Mouse (Mus musculus) Patski (cell line): ENCODE data around the gene Lyst. TPM values are rescaled to one million over a fixed set of nuclear protein-coding genes. Genes with fewer than 3 reads are reported as not detected.

Source experiments
- ATAC-seq: fragments of 100-300 bp; one replicate; pipeline ENCODE4 v1.8.0; 2021
- CTCF ChIA-PET: fragments of 350-600 bp; sonication (Branson Sonifier 250); formaldehyde crosslinking; loops from one replicate; lab custom pipeline; 2022; ENCODE audit warnings: inconsistent platforms; lab: Charles Lee
- POLR2A ChIA-PET: fragments of 350-600 bp; sonication (Branson Sonifier 250); formaldehyde crosslinking; loops from one replicate; lab custom pipeline; 2022; ENCODE audit warnings: antibody characterized with exemption, inconsistent platforms; lab: Charles Lee
- DNase-seq: peaks from one replicate; pipeline ENCODE4 v3.0.0-alpha.2; 2011; ENCODE audit warnings: low read depth, low spot score
- H3K27me3 ChIP-seq: fragments of 371-371 bp; one replicate; pipeline ENCODE4 v1.5.1; 2021
- CTCF ChIP-seq: fragments of 100-300 bp; IDR thresholded peaks from one replicate; pipeline ENCODE4 v1.5.1; 2021
- in situ Hi-C: fragments of 300-500 bp; cut with MboI; formaldehyde crosslinking; loops from 3 replicates; pipeline ENCODE4 v1.11.1; 2018; ENCODE audit warnings: low pct_unique_long_range_greater_than_20kb, mixed read lengths
- polyA plus RNA-seq: library from polyadenylated mRNA; unstranded; gene quantifications from one replicate; pipeline ENCODE4 v1.2.3, GENCODE M21; 2021

Gene Lyst
- polyA plus RNA-seq, 1 experiment from 2014 or later = 28.2 TPM

DNA sequence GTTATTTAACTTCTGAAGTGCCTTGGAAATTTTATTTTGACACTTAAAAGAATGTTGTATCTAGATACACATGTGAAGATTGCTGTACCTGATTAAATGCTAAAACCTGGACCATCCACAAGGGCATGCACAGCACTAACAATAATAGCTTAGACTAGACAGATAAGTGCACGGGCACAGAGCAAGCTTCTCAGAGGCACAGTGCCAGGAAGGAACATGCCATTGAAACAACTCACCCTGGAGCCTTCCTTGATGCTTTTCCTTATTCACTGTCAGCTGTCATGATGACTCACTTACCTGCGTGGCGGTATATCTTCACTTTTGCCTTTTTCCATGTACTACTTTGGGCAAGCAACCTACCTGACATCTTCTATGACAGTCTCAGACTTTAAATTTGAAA is 155.7 kb downstream of the Lyst start:
- CTCF ChIA-PET = interaction anchor here (1.2 kb wide), 1 partner anchor 10 kb away, joined by 3 read pairs; no protein-coding TSS in a partner anchor
- no peak for ATAC-seq
- H3K27me3 ChIP-seq = no peaks in the 10 kb centered on the region
- DNase-seq = peak; percentile 15
- TF ChIP-seq CTCF = no peak
- in situ Hi-C loops = no loop called here
- POLR2A ChIA-PET = interaction anchor here (0.5 kb wide), 1 partner anchor 316 kb away, joined by 4 read pairs; no protein-coding TSS in a partner anchor

DNA sequence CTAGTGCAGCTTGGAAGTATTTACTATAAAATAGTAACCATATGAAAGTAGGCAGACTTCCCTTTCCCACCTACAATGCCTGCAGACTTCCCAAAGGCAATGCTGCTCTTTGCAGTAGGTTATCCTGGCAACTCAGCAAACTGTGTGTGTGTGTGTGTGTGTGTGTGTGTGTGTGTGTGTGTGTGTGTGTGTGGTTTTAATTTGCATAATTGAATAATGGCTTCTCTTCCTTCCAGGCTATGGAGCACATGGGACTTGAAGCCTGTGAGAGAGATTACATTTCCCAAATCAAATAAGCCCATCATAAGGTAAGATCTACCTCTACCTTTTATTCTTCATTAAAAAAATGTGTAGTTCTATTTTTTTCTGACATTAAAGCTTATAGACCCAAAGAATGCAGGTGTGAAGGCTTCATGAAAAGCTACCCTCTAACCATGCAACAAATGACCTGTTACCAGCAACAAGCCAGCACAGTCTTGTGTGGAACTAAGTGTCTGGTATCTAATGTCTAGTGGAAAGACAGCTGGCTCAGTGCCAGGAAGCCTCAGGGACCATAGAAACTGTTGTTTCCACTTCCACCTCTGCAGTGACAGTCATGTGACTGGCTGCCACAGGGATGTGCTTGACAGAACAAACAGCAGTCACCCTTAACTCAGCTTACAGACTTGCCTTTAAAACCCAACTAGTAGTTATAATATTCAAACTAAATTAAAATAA is 185.7 kb downstream of the Lyst start:
- H3K27me3 ChIP-seq = no peaks in the 10 kb centered on the region
- ATAC-seq (no peak), DNase-seq (peak; percentile 12)
- no peak for TF ChIP-seq CTCF
- POLR2A ChIA-PET = no interaction called here
- in situ Hi-C loops = no loop called here
- CTCF ChIA-PET = interaction anchor here (1.6 kb wide), 1 partner anchor 13 kb away, joined by 4 read pairs; no protein-coding TSS in a partner anchor

DNA sequence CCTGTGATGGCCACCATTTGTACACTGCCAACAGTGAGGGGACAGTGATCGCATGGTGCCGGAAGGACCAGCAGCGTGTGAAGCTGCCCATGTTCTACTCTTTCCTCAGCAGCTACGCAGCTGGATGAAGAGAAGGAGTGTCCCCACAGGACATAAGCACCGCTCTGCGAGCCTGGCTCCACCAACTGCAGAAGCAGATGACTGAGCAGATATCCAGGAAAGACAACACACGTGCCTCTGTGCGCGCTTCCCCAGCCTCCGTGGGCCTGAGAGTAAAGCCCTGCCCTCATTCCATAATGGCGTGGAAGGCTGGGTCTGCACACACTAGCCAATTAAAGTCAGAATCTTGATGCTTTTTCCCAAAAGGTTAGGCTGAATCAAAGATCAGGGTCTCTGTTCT is 186.9 kb downstream of the Lyst start:
- DNase-seq (no peak), ATAC-seq (no peak)
- ChIA-PET CTCF (interaction anchor here (1.4 kb wide), 1 partner anchor 19 kb away, joined by 3 read pairs; no protein-coding TSS in a partner anchor), POLR2A (interaction anchor here (0.7 kb wide), 1 partner anchor 9 kb away, joined by 3 read pairs; no protein-coding TSS in a partner anchor)
- in situ Hi-C loops = no loop called here
- no peak for TF ChIP-seq CTCF
- no peaks in the 10 kb centered on the region for H3K27me3 ChIP-seq

DNA sequence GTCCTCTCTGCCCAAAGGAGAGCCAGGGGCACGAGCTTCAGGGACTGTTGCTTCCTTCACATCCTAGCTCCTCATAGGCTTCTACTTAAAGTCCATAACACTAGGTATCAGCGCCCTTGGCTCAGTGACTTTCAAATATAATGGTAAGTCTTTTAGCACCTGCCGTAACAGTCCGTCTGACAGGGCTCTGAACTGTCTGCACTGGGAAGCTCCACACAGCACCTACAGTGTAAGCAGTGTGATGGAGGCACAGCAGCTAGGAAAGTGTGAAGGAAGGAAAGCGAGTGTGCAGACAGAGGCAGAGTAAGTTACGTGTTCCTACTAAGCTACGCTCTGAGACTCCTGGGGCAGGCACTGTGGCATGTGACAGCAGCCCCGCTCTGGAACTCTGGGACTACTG is 187.5 kb downstream of the Lyst start:
- ChIA-PET POLR2A (no interaction called here), CTCF (interaction anchor here (1.4 kb wide), 1 partner anchor 18 kb away, joined by 3 read pairs; no protein-coding TSS in a partner anchor)
- no peak for ATAC-seq

DNA sequence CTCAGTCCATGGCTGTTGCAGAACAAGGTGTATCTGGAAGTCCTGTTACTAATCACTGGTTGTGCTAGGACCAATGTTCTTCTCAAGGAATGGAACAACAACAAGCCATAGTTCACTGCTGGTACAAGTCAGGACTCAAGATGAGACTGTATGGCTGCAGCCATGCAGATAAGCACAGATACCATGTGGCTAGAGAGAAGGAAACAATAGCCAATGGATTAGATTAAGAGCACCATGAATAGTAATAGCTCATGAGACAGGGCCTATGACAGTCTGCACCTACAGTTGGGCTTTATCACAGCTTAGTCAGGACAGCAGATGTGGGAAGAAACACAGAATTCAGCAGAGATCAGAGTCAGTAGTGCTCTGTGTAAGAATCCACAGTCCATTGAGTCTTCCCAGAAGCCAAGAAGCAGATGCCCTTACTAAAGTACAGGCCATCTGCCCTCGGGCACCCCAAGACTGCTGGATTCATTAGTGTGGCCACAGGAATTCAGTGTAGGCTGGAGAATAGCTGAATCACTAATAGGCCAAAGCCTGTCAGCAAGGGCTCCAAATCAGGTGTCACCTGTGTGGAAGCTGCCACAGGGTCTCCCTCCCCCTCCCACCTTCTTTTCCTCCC is 188.8 kb downstream of the Lyst start:
- ChIA-PET CTCF (no interaction called here), POLR2A (no interaction called here)
- DNase-seq = peak; percentile 41
- H3K27me3 ChIP-seq = peaks cover 3% of the 10 kb centered on the region
- in situ Hi-C loops = no loop called here
- TF ChIP-seq CTCF = no peak
- peak; percentile 94 for ATAC-seq

More for the DNA sequence above, 187.5 kb downstream of the Lyst start:
- DNase-seq = no peak
- no peak for TF ChIP-seq CTCF
- H3K27me3 ChIP-seq = no peaks in the 10 kb centered on the region
- in situ Hi-C loops = no loop called here

DNA sequence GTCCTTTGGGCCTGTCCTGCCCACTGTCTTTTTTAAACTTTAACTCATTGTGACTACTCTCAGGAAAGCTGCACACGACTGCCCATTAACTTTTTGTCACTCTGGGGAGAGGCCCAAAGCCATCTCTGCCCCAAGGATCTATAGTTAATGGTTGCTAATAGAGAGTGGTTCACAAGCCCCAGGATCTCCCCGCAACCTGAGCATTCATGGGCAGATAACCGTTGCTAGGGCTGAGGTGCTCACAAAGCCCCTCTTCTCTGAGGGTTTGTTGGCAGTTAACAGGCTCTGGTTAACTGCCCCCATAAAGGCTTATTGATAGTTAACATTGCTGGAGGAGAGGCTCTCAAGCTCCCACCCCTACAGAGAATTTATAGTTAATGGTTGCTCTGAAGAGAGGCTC is 190.1 kb downstream of the Lyst start:
- no peak for TF ChIP-seq CTCF
- peaks cover 11% of the 10 kb centered on the region for H3K27me3 ChIP-seq
- DNase-seq (no peak), ATAC-seq (no peak)
- in situ Hi-C loops = no loop called here
- POLR2A ChIA-PET = no interaction called here
- CTCF ChIA-PET = no interaction called here

DNA sequence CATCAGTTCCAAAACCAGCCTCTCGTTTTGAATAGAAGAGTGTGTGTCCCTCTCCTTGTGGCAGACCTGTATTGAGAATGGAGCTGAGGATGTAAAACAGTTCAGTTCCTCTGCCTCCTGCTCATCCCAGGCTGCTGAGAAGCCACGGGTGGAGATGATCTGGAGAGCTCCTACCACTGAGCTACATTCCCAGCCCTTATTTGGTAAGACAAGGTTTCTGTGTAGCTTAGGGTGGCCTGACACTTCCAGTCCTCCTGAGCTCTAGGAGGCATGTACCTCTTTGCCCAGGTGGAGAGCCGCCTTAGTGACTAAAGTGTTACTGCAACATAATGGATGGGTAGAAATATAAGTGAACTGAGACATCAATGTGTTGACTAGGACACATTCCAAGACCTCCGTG is 190.8 kb downstream of the Lyst start:
- ATAC-seq (no peak), DNase-seq (no peak)
- ChIA-PET POLR2A (interaction anchor here (1.0 kb wide), 1 partner anchor 22 kb away, joined by 3 read pairs; no protein-coding TSS in a partner anchor), CTCF (no interaction called here)
- in situ Hi-C loops = no loop called here
- H3K27me3 ChIP-seq = peaks cover 17% of the 10 kb centered on the region
- no peak for TF ChIP-seq CTCF

DNA sequence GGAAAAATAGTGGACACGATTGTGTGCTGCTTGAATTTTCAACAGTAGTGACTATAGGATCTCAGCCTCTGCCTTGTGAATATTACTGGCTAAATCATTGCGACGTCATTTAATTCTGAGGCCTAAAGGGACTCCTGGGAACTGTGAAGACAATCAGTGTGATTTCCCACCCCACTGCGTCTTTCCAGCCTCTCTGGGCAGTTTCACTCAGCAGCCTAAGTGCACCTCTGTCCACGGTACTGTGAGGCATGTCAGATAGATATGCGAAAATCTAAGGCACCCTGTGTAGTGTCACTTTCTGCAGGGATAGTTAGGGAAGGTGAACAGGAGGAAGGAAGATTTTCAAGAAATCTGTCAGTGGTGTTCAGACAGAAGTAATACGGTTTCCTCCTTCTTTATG is 193.1 kb downstream of the Lyst start:
- ATAC-seq (no peak), DNase-seq (no peak)
- no peak for TF ChIP-seq CTCF
- H3K27me3 ChIP-seq = peaks cover 17% of the 10 kb centered on the region
- POLR2A ChIA-PET = no interaction called here
- in situ Hi-C loops = no loop called here
- CTCF ChIA-PET = no interaction called here

DNA sequence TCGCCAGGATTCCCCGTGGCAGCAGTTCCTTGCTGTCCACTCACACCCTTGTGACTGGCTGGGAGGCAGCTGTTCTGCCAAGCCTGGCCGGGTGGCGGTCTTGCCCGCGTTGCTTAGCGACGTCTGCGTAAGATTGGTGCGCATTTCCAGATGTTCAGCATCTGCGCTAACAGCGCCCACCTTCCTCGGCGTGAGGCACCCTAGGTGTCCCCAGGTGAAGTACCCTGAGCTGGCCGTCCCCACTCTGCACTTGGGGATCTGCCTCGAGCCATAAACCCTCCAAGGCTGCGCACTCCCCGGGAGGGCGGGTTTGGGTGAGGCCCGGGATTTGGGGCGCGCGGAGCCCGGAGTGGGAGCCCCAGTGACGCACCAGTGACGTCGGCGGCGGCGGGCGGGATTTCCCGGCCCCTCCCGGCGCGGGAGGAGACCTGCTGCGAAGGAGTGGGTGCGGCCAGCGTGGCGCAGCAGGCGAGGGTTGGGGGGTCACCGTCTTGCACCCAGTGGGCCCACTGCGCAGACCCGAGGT is 193.8 kb downstream of the Lyst start, which contains the start of gene Gng4:
Gng4 (plus strand) TSS at position 166 of the 526 bp plus-strand sequence.
- ATAC-seq (peak; percentile 27), DNase-seq (no peak)
- H3K27me3 ChIP-seq = peaks cover 17% of the 10 kb centered on the region

DNA sequence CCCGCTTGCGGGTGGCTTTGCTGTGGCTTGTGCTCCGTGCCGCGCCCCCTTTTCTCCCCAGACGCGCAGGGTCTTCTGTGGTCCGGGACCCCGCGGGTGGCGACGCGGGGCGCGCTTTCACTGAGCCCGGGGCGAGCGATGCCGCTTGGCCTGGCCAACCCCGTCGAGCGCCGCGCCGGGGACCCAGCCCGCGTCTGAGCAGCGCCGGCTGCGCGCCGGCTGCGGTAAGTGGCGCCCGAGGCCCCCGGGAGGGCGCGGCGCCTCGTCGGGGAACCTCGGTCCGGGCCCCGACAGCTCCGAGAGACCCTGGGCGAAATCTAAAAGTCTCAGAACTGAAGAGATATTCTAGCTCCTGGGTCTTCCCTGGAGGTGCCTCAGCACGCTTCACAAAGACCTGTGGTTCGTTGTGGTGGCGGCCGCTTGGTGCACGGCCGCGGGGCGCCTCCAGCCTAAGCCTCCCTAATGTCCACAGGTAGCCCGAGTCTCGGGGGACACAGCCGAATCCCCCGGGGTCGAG is 194.3 kb downstream of the Lyst start:
- TF ChIP-seq CTCF = no peak

More for the DNA sequence above, 193.8 kb downstream of the Lyst start, which contains the start of gene Gng4:
- ChIA-PET POLR2A (no interaction called here), CTCF (no interaction called here)
- TF ChIP-seq CTCF = no peak
- in situ Hi-C loops = no loop called here

More for the DNA sequence above, 194.3 kb downstream of the Lyst start:
- ChIA-PET CTCF (no interaction called here), POLR2A (no interaction called here)
- DNase-seq (no peak), ATAC-seq (peak; percentile 9)
- H3K27me3 ChIP-seq = peaks cover 17% of the 10 kb centered on the region
- in situ Hi-C loops = no loop called here
